8 mouse cellular contexts compared by ENCODE assay signal in the genomic region with DNA sequence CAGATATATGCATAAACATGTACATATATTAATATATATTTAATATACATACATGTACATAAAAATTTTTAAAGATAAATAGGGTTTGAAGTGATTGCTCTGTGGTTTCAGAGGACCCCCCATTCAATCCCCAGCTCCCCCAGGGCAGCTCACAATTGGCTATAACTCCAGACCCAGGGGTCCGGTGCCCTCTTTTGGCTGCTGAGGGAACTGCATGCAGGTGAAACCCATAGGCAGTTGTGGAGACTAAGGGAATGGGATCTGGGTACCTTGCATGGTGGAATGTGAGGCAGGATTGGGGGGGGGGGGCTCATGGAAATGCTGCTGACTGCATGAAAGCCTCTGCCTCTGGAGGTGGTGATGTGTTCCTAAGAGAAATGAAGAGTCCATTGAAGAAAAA. TPM values are rescaled to one million over a fixed set of nuclear protein-coding genes. Genes with fewer than 3 reads are reported as not detected.
DNase-seq lines count a peak whose midpoint lies in the region; ATAC-seq and TF ChIP-seq lines count a peak whose summit lies in the region.

No protein-coding gene starts in this region.

- no peak overlapping the region for H3K4me2 ChIP-seq in liver, embryonic 12.5 days

- H3K4me3 ChIP-seq in cerebellum, adult 2 months (replicated peaks; ENCODE audit: insufficient read depth, low read depth, low read length), result no peak overlapping the region
- no peak overlapping the region for H3K4me3 ChIP-seq in liver, adult 2 months (ENCODE audit: insufficient read depth, low read depth, low read length)
- H3K4me3 ChIP-seq in liver, embryonic 12.5 days, result no peak overlapping the region

- no peak for TF ChIP-seq POLR2A in cerebellum, adult 2 months (IDR thresholded peaks at IDR 0.05; ENCODE audit: borderline replicate concordance, insufficient read depth, low read length)
- no peak for TF ChIP-seq POLR2A in liver, adult 2 months (IDR thresholded peaks at IDR 0.05; ENCODE audit: extremely low read depth, insufficient read depth, low read length)

- H3K4me1 ChIP-seq in cerebellum, adult 2 months (ENCODE audit: control insufficient read depth, insufficient read depth, low read length), result peaks cover 19% of the 10 kb centered on the region; the same call in 1 of the 2 replicates
- no peaks in the 10 kb centered on the region for H3K4me1 ChIP-seq in liver, adult 2 months (ENCODE audit: control insufficient read depth, insufficient read depth, low read length)
- peaks cover 6% of the 10 kb centered on the region; the same call in 1 of the 2 replicates for H3K4me1 ChIP-seq in liver, embryonic 12.5 days

- 3% methylated on average over 1 of the region's 1 CpGs for WGBS in cerebellum, adult 2 months
- WGBS in liver, adult 2 months, result 14% methylated on average over 1 of the region's 1 CpGs
- WGBS in liver, embryonic 12.5 days (ENCODE audit: insufficient replicate concordance), result 3% methylated on average over 1 of the region's 1 CpGs

- H3K27me3 ChIP-seq in cerebellum, adult 2 months (ENCODE audit: control insufficient read depth, insufficient read depth, low read length), result no peaks in the 10 kb centered on the region
- H3K27me3 ChIP-seq in liver, adult 2 months (ENCODE audit: control insufficient read depth, insufficient read depth, low read length), result peaks cover 7% of the 10 kb centered on the region
- H3K27me3 ChIP-seq in liver, embryonic 12.5 days (replicated peaks), result peaks cover 70% of the 10 kb centered on the region

- no peaks in the 10 kb centered on the region for H3K36me3 ChIP-seq in liver, adult 2 months (ENCODE audit: control insufficient read depth, insufficient read depth, low read length)
- H3K36me3 ChIP-seq in liver, embryonic 12.5 days, result no peaks in the 10 kb centered on the region

- peak; percentile 61 for TF ChIP-seq CTCF in cerebellum, adult 2 months (IDR thresholded peaks at IDR 0.05; ENCODE audit: borderline replicate concordance, insufficient read depth, low read depth, low read length)
- peak; percentile 79 for TF ChIP-seq CTCF in liver, adult 2 months (IDR thresholded peaks at IDR 0.05; ENCODE audit: low read depth, low read length)

- no peak overlapping the region for H3K27ac ChIP-seq in cerebellum, adult 2 months (ENCODE audit: insufficient read depth, low read length)
- no peak overlapping the region for H3K27ac ChIP-seq in liver, adult 2 months (replicated peaks; ENCODE audit: insufficient read depth, low read depth, low read length)
- H3K27ac ChIP-seq in liver, embryonic 12.5 days, result no peak overlapping the region

- no peaks in the 10 kb centered on the region for H3K9me3 ChIP-seq in liver, embryonic 12.5 days (replicated peaks)

- no peak for ATAC-seq in liver, embryonic 12.5 days
- no peak for ATAC-seq in megakaryocyte, adult 5-6 weeks (ENCODE audit: poor library complexity, severe bottlenecking)

- no peaks in the 10 kb centered on the region for H3K79me2 ChIP-seq in liver, adult 2 months (ENCODE audit: control insufficient read depth, insufficient read depth, low read length)

- no peak overlapping the region for H3K9ac ChIP-seq in liver, adult 2 months (ENCODE audit: low read depth, low read length)
- H3K9ac ChIP-seq in liver, embryonic 12.5 days, result no peak overlapping the region

- intact Hi-C loops in left cerebral cortex, postnatal 14 days (cut with DNase I), result no loop called here

- DNase-seq in cerebellum, adult 2 months, result peak in 1 of 2 experiments; percentile 63
- no peak for DNase-seq in cerebellum, adult 9-10 months
- no peak for DNase-seq in liver, adult 2 months (ENCODE audit: extremely low read depth, low read depth, low spot score)
- peak; percentile 31 for DNase-seq in c-Kit-negative CD71-positive TER-119-positive erythroid progenitor cells, embryonic 14.5 days (ENCODE audit: low read depth, low spot score)
- DNase-seq in retina, embryonic 14.5 days (ENCODE audit: low spot score), result peak; percentile 59
- no peak for DNase-seq in left cerebral cortex, postnatal 14 days (ENCODE audit: low spot score in 2 of 2)

RNA-seq across cellular contexts. Expression of gene Cabp1, which starts 16.2 kb away (rescaled TPM):
- 278 and 294 TPM in 2 replicates for polyA plus RNA-seq in cerebellum, adult 2 months (2012; rRNA removed)
- 0.09 TPM in 1 of 2 replicates, not detected in the other for total RNA-seq in liver, adult 2 months (2014; rRNA removed)
- 0.07 and 0.21 TPM in 2 replicates for polyA plus RNA-seq in liver, adult 2 months (2012; rRNA removed)
- 0.20 and 0.36 TPM in 2 replicates for polyA plus RNA-seq in liver, embryonic 12.5 days (2016; fragmentation: Nextera tagmentation; extraction: Ambion mirVana)
- not detected in 2 replicates for total RNA-seq in megakaryocyte, adult 5-6 weeks (2015)
- total RNA-seq in megakaryocyte, adult 5-6 weeks (2017), result not detected in 2 replicates
- 100 to 1,000 TPM; 179 to 209 TPM for total RNA-seq in left cerebral cortex, postnatal 14 days (2021)

RNA-seq across cellular contexts. Expression of gene Pop5, which starts 25.3 kb away (rescaled TPM):
- polyA plus RNA-seq in cerebellum, adult 2 months (2012; rRNA removed), result 168 and 177 TPM in 2 replicates
- 56.2 and 59.2 TPM in 2 replicates for total RNA-seq in liver, adult 2 months (2014; rRNA removed)
- 70.3 and 91.0 TPM in 2 replicates for polyA plus RNA-seq in liver, adult 2 months (2012; rRNA removed)
- 140 and 143 TPM in 2 replicates for polyA plus RNA-seq in liver, embryonic 12.5 days (2016; fragmentation: Nextera tagmentation; extraction: Ambion mirVana)
- total RNA-seq in megakaryocyte, adult 5-6 weeks (2015), result 61.7 and 74.6 TPM in 2 replicates
- 30.9 and 81.2 TPM in 2 replicates for total RNA-seq in megakaryocyte, adult 5-6 weeks (2017)
- total RNA-seq in left cerebral cortex, postnatal 14 days (2021), result 10 to 100 TPM; 59.5 to 75.8 TPM

RNA-seq across cellular contexts. Expression of gene Mlec, which starts 52.4 kb away (rescaled TPM):
- 66.0 and 80.2 TPM in 2 replicates for polyA plus RNA-seq in cerebellum, adult 2 months (2012; rRNA removed)
- total RNA-seq in liver, adult 2 months (2014; rRNA removed), result 33.7 and 44.7 TPM in 2 replicates
- 40.8 and 41.8 TPM in 2 replicates for polyA plus RNA-seq in liver, adult 2 months (2012; rRNA removed)
- 46.8 and 49.2 TPM in 2 replicates for polyA plus RNA-seq in liver, embryonic 12.5 days (2016; fragmentation: Nextera tagmentation; extraction: Ambion mirVana)
- total RNA-seq in megakaryocyte, adult 5-6 weeks (2015), result 76.4 and 97.7 TPM in 2 replicates
- 117 and 118 TPM in 2 replicates for total RNA-seq in megakaryocyte, adult 5-6 weeks (2017)
- total RNA-seq in left cerebral cortex, postnatal 14 days (2021), result 10 to 100 TPM; 67.9 to 77.9 TPM

Comparison
In these comparisons a context has a peak if more than half of its experiments do, and no peak if none do; other contexts are left out.
1. DNase-seq: peak in c-Kit-negative CD71-positive TER-119-positive erythroid progenitor cells, embryonic 14.5 days (single experiment) and retina, embryonic 14.5 days (single experiment); none in cerebellum, adult 9-10 months (single experiment), liver, adult 2 months (single experiment) and left cerebral cortex, postnatal 14 days (0 of 2).
2. RNA of gene Cabp1, which starts 16.2 kb away (total RNA-seq): 179 to 209 TPM in left cerebral cortex, postnatal 14 days; 0.09 TPM in liver, adult 2 months and not detected in megakaryocyte, adult 5-6 weeks; every median in the first group is over 100 times any median in the second.